Mouse (Mus musculus) forebrain, embryonic 14.5 days (tissue): ENCODE data around the gene Fkrp. TPM values are rescaled to one million over a fixed set of nuclear protein-coding genes. Genes with fewer than 3 reads are reported as not detected.

Experiments used
- ATAC-seq: fragments of 200-750 bp; cut with Nextera tagmentation; 2 replicates; pipeline ENCODE4 v1.8.0; 2017; ENCODE audit warnings: mild to moderate bottlenecking, moderate library complexity
- DNase-seq: peaks from one replicate; pipeline ENCODE4 v3.0.0-alpha.2; 2015; ENCODE audit warnings: low spot score
- H3K27ac ChIP-seq: fragments of 300-500 bp; sonication (generic); 2 replicates; pipeline ENCODE4 v1.5.1; 2014; ENCODE audit warnings: low read depth, mild to moderate bottlenecking, control low read depth, low read length, moderate library complexity
- H3K27me3 ChIP-seq: fragments of 300-500 bp; sonication (generic); replicated peaks from 2 replicates; pipeline ENCODE4 v1.6.1; 2014; ENCODE audit warnings: low read length, control low read depth, mixed read lengths; ENCODE audit not compliant: control insufficient read depth, insufficient read depth
- H3K36me3 ChIP-seq: fragments of 300-500 bp; sonication (generic); 2 replicates; pipeline ENCODE4 v1.6.1; 2014; ENCODE audit warnings: low read length, control low read depth; ENCODE audit not compliant: control insufficient read depth, insufficient read depth
- H3K4me1 ChIP-seq: fragments of 300-500 bp; sonication (generic); 2 replicates; pipeline ENCODE4 v1.6.1; 2014; ENCODE audit warnings: antibody characterized with exemption, low read length, control low read depth; ENCODE audit not compliant: control insufficient read depth, insufficient read depth
- H3K4me2 ChIP-seq: fragments of 300-500 bp; sonication (generic); 2 replicates; pipeline ENCODE4 v1.6.1; 2014; ENCODE audit warnings: mild to moderate bottlenecking, control low read depth, low read length
- H3K4me3 ChIP-seq: fragments of 300-500 bp; sonication (generic); 2 replicates; pipeline ENCODE4 v1.5.1; 2014; ENCODE audit warnings: low read depth, low read length, control low read depth
- H3K9ac ChIP-seq: fragments of 300-500 bp; sonication (generic); 2 replicates; pipeline ENCODE4 v1.6.1; 2014; ENCODE audit warnings: mild to moderate bottlenecking, low read length, control low read depth, moderate library complexity
- H3K9me3 ChIP-seq: fragments of 300-500 bp; sonication (generic); replicated peaks from 2 replicates; pipeline ENCODE4 v1.6.1; 2016; ENCODE audit warnings: low read length, control low read depth, mixed read lengths; ENCODE audit not compliant: control insufficient read depth
- WGBS: fragments of 180-500 bp; shearing (Covaris S2); extraction: QIAGEN DNeasy Blood & Tissue Kit; methylation state at CpG from one replicate; pipeline ENCODE4 v1.1.7; 2014; 5-methylcytosine and 5-hydroxymethylcytosine counted together
- polyA plus RNA-seq: library from polyadenylated mRNA; unstranded; fragments of >200 nt; fragmentation: Nextera tagmentation; extraction: Ambion mirVana; gene quantifications from 2 replicates; pipeline ENCODE4 v1.2.1, GENCODE M21; 2014

The Fkrp gene
- polyA plus RNA-seq, 1 experiment from 2014 or later, result 26.4 TPM

- Histone ChIP-seq H3K4me2 (peak overlapping the region; percentile 75), H3K27me3 (peaks cover 19% of the 10 kb centered on the region), H3K36me3 (peaks cover 29% of the 10 kb centered on the region), H3K4me1 (peaks cover 13% of the 10 kb centered on the region), H3K27ac (peak overlapping the region; percentile 77), H3K9ac (peak overlapping the region; percentile 63), H3K9me3 (no peaks in the 10 kb centered on the region), H3K4me3 (peak overlapping the region; percentile 43)
- DNase-seq (peak; percentile 58), ATAC-seq (peak; percentile 33)
- WGBS, result 9% methylated on average over 90 of the region's 90 CpGs
These were observed 5.4 kb downstream of the Fkrp start for GRCm38 (mm10) chr7:16810920-16811648.

GRCm38 (mm10) chr7:16810399-16810919 lies 6.1 kb downstream of the Fkrp start:
- Histone ChIP-seq H3K27me3 (peaks cover 19% of the 10 kb centered on the region), H3K36me3 (peaks cover 29% of the 10 kb centered on the region), H3K9ac (peak overlapping the region; percentile 63), H3K4me2 (peak overlapping the region; percentile 75), H3K9me3 (no peaks in the 10 kb centered on the region), H3K4me3 (peak overlapping the region; percentile 43), H3K4me1 (peaks cover 9% of the 10 kb centered on the region), H3K27ac (peak overlapping the region; percentile 77)
- WGBS, result 53% methylated on average over 28 of the region's 28 CpGs
- no peak for DNase-seq
- ATAC-seq, result 0 out of 2 replicates have a peak, but pooled peaks have one; percentile 0

- H3K9me3 ChIP-seq, result no peaks in the 10 kb centered on the region
- H3K4me2 ChIP-seq, result peak overlapping the region; percentile 75; the same call in 1 of the 2 replicates
- peak overlapping the region; percentile 11; the same call in 1 of the 2 replicates for H3K27ac ChIP-seq
- H3K36me3 ChIP-seq, result peaks cover 29% of the 10 kb centered on the region
- DNase-seq, result peak; percentile 81
- ATAC-seq, result peak; percentile 24
- peaks cover 2% of the 10 kb centered on the region for H3K4me1 ChIP-seq
- no peak overlapping the region for H3K4me3 ChIP-seq
- WGBS, result 27% methylated on average over 10 of the region's 10 CpGs
- H3K27me3 ChIP-seq, result peaks cover 19% of the 10 kb centered on the region
- H3K9ac ChIP-seq, result no peak overlapping the region
These were observed 6.8 kb downstream of the Fkrp start for GRCm38 (mm10) chr7:16809739-16810138.

- Histone ChIP-seq H3K27me3 (peaks cover 19% of the 10 kb centered on the region), H3K9ac (no peak overlapping the region), H3K27ac (no peak overlapping the region), H3K4me3 (no peak overlapping the region), H3K4me2 (no peak overlapping the region), H3K36me3 (peaks cover 29% of the 10 kb centered on the region), H3K9me3 (no peaks in the 10 kb centered on the region), H3K4me1 (no peaks in the 10 kb centered on the region)
- DNase-seq (no peak), ATAC-seq (no peak)
- 92% methylated on average over 9 of the region's 9 CpGs for WGBS
These were observed 7.9 kb downstream of the Fkrp start for GRCm38 (mm10) chr7:16808647-16809046.

GRCm38 (mm10) chr7:16807936-16808335 lies 8.6 kb downstream of the Fkrp start:
- Histone ChIP-seq H3K4me3 (no peak overlapping the region), H3K4me2 (no peak overlapping the region), H3K27me3 (peaks cover 19% of the 10 kb centered on the region), H3K9ac (no peak overlapping the region), H3K36me3 (peaks cover 29% of the 10 kb centered on the region), H3K4me1 (no peaks in the 10 kb centered on the region), H3K9me3 (no peaks in the 10 kb centered on the region), H3K27ac (no peak overlapping the region)
- WGBS, result 88% methylated on average over 9 of the region's 9 CpGs
- ATAC-seq (no peak), DNase-seq (no peak)

GRCm38 (mm10) chr7:16804409-16805028 lies 12.0 kb downstream of the Fkrp start:
- no peaks in the 10 kb centered on the region for H3K27me3 ChIP-seq
- peaks cover 24% of the 10 kb centered on the region for H3K36me3 ChIP-seq
- H3K27ac ChIP-seq, result no peak overlapping the region
- H3K4me3 ChIP-seq, result no peak overlapping the region
- no peak overlapping the region for H3K9ac ChIP-seq
- H3K4me1 ChIP-seq, result no peaks in the 10 kb centered on the region
- H3K9me3 ChIP-seq, result no peaks in the 10 kb centered on the region
- no peak overlapping the region for H3K4me2 ChIP-seq
- WGBS, result 30% methylated on average over 8 of the region's 8 CpGs
- ATAC-seq (no peak), DNase-seq (peak; percentile 53)

- H3K4me3 ChIP-seq, result no peak overlapping the region
- ATAC-seq, result no peak
- H3K9ac ChIP-seq, result no peak overlapping the region
- H3K4me1 ChIP-seq, result no peaks in the 10 kb centered on the region
- H3K36me3 ChIP-seq, result peaks cover 13% of the 10 kb centered on the region; the same call in 1 of the 2 replicates
- H3K4me2 ChIP-seq, result no peak overlapping the region
- WGBS, result 94% methylated on average over 5 of the region's 5 CpGs
- H3K27me3 ChIP-seq, result no peaks in the 10 kb centered on the region
- no peak for DNase-seq
- no peak overlapping the region for H3K27ac ChIP-seq
- no peaks in the 10 kb centered on the region for H3K9me3 ChIP-seq
These were observed 21.6 kb downstream of the Fkrp start for GRCm38 (mm10) chr7:16794886-16795285.

GRCm38 (mm10) chr7:16793010-16793725 lies 23.4 kb downstream of the Fkrp start:
- no peaks in the 10 kb centered on the region for H3K4me1 ChIP-seq
- H3K36me3 ChIP-seq, result peaks cover 13% of the 10 kb centered on the region; the same call in 1 of the 2 replicates
- H3K9ac ChIP-seq, result no peak overlapping the region
- no peak overlapping the region for H3K27ac ChIP-seq
- H3K9me3 ChIP-seq, result no peaks in the 10 kb centered on the region
- no peaks in the 10 kb centered on the region for H3K27me3 ChIP-seq
- no peak overlapping the region for H3K4me3 ChIP-seq
- no peak for ATAC-seq
- no peak overlapping the region for H3K4me2 ChIP-seq
- no peak for DNase-seq
- 95% methylated on average over 19 of the region's 19 CpGs for WGBS
